Mouse (Mus musculus): ENCODE measurements around the gene Ccdc141.

DNA sequence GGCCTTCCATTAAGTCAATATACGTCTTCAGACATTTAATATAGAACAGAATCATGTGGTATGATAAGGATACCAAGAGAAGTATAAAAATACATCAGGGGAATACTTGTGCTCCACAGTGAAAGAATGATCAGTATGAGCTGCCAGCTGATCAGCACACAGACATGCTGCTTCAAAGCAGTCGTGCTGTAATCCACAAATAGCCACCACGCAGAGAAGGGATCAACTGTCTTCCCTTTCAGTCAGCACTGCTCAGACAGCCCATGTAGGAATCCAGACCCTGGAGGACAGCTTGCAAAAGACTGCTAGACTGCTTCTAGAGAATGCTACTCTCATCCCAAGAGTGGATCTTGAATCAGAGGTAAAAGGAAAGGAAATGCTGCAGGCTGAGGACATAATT, 127.5 kb downstream of the Ccdc141 start:
- TF ChIP-seq CTCF (conservative IDR thresholded peaks at IDR 0.05; ENCODE audit: insufficient read depth, insufficient read length, low read depth, low read length) (no peak), POLR2A (IDR thresholded peaks at IDR 0.05; ENCODE audit: low read depth, low read length) (no peak)

All from kidney, adult 2 months (tissue).